28 mouse cellular contexts compared by ENCODE assay signal in genomic region chr13:56194181-56194580, GRCm38 (mm10). TPM values are rescaled to one million over a fixed set of nuclear protein-coding genes. Genes with fewer than 3 reads are reported as not detected.
"Had no signal": no experiment of that assay in that cellular context is flagged by ENCODE, and none has a peak within 500 bp of the region (broad histone marks: within the 10 kb centered on the region; RNA-seq: fewer than 3 reads in every experiment).

No protein-coding gene starts in this region.

RNA-seq across cellular contexts. Expression of gene Neurog1, which starts 57.8 kb away (rescaled TPM):
- total RNA-seq: heart, postnatal 10 days; heart, postnatal 14 days; heart, postnatal 25 days; heart, postnatal 36 days; heart, postnatal 4 days; hematopoietic stem cell, adult 5-6 weeks; layer of hippocampus, postnatal 10 days; layer of hippocampus, postnatal 14 days; left cerebral cortex, adult 2 months; left cerebral cortex, adult 8-10 months had no signal
- polyA plus RNA-seq: heart, embryonic 12.5 days; heart, embryonic 13.5 days; heart, embryonic 14.5 days; heart, embryonic 15.5 days; heart, embryonic 16.5 days; heart, postnatal 0 days; hindbrain, embryonic 14.5 days; inflammation-experienced regulatory T-cells, adult 6 months; intestine, embryonic 14.5 days; intestine, embryonic 15.5 days; intestine, embryonic 16.5 days; intestine, postnatal 0 days; kidney, adult 2 months; kidney, embryonic 14.5 days; kidney, embryonic 15.5 days; kidney, embryonic 16.5 days; kidney, postnatal 0 days; large intestine, adult 2 months had no signal
